Mouse (Mus musculus) megakaryocyte, embryonic 14.5 days (primary cell): ENCODE measurements around the gene Aspscr1.

Experiments
- FLI1 ChIP-seq: IDR thresholded peaks from 2 replicates; pipeline ENCODE4 v1.6.1; 2012; ENCODE audit warnings: low read length, inconsistent platforms, mixed read lengths
- GATA1 ChIP-seq: IDR thresholded peaks from 3 replicates; pipeline ENCODE4 v1.6.1; 2012; ENCODE audit warnings: mixed read lengths, low read length, inconsistent platforms, borderline replicate concordance

- TF ChIP-seq GATA1, result no peak
- TF ChIP-seq FLI1, result no peak
These were observed 46.5 kb downstream of the Aspscr1 start for GRCm38 (mm10) chr11:120719242-120719641.
